Mouse (Mus musculus) hindbrain, embryonic 14.5 days (tissue): ENCODE measurements around the gene Vmn2r82. TPM values are rescaled to one million over a fixed set of nuclear protein-coding genes. Genes with fewer than 3 reads are reported as not detected.

Source experiments
- polyA plus RNA-seq: library from polyadenylated mRNA; unstranded; fragments of >200 nt; fragmentation: Nextera tagmentation; extraction: Ambion mirVana; gene quantifications from 2 replicates; pipeline ENCODE4 v1.2.1, GENCODE M21; 2014

Vmn2r82 gene
- polyA plus RNA-seq, 1 experiment from 2014 or later = not detected

Other genes with a start within 250 kb of the Vmn2r82 start
- gene Vmn2r80, start 207.8 kb upstream of the Vmn2r82 start, polyA plus RNA-seq = not detected in 2 replicates
- gene Vmn2r81, start 108.8 kb upstream of the Vmn2r82 start, polyA plus RNA-seq = not detected in 2 replicates
- not detected in 2 replicates for gene Vmn2r83, start 112.2 kb downstream of the Vmn2r82 start, polyA plus RNA-seq
- 15.5 and 21.4 TPM in 2 replicates for gene Plpp2, start 177.3 kb downstream of the Vmn2r82 start, polyA plus RNA-seq
- gene Mier2, start 198.7 kb downstream of the Vmn2r82 start, polyA plus RNA-seq = 53.1 and 53.5 TPM in 2 replicates
- gene Theg, start 230.8 kb downstream of the Vmn2r82 start, polyA plus RNA-seq = not detected in 2 replicates